Mouse (Mus musculus) heart, embryonic 14.5 days (tissue): Measurements from ENCODE around the gene E2f4. TPM values are rescaled to one million over a fixed set of nuclear protein-coding genes. Genes with fewer than 3 reads are reported as not detected.

Experiments
- ATAC-seq: fragments of 200-750 bp; cut with Nextera tagmentation; 2 replicates; pipeline ENCODE4 v1.8.0; 2017; ENCODE audit warnings: low read depth, moderate TSS enrichment; ENCODE audit not compliant: insufficient number of reproducible peaks, insufficient read depth, low FRiP score
- H3K27ac ChIP-seq, 2 experiments: fragments of 200-500 bp in 1 of 2; fragments of 300-500 bp in 1 of 2; sonication (generic) in 1 of 2; replicated peaks in 1 of 2; 2 replicates each; pipeline ENCODE4 v1.5.1; 2012 to 2014; ENCODE audit warnings: low read depth in 2 of 2, low read length in 2 of 2, control low read depth in 1 of 2, mild to moderate bottlenecking in 1 of 2, mixed read lengths in 1 of 2; ENCODE audit not compliant: control insufficient read depth in 1 of 2, insufficient read depth in 1 of 2
- H3K27me3 ChIP-seq: fragments of 300-500 bp; sonication (generic); 2 replicates; pipeline ENCODE4 v1.6.1; 2014; ENCODE audit warnings: mild to moderate bottlenecking, low read length, control low read depth; ENCODE audit not compliant: control insufficient read depth, insufficient read depth
- H3K36me3 ChIP-seq: fragments of 300-500 bp; sonication (generic); 2 replicates; pipeline ENCODE4 v1.6.1; 2014; ENCODE audit warnings: mild to moderate bottlenecking, control low read depth, low read length, mixed read lengths; ENCODE audit not compliant: control insufficient read depth, insufficient read depth
- H3K4me1 ChIP-seq, 2 experiments: fragments of 200-500 bp in 1 of 2; fragments of 300-500 bp in 1 of 2; sonication (generic) in 1 of 2; 2 replicates each; pipeline ENCODE4 v1.6.1; 2012 to 2014; ENCODE audit warnings: low read length in 2 of 2, control low read depth in 1 of 2, mixed read lengths in 1 of 2; ENCODE audit not compliant: control insufficient read depth in 2 of 2, insufficient read depth in 2 of 2
- H3K4me2 ChIP-seq: fragments of 300-500 bp; sonication (generic); 2 replicates; pipeline ENCODE4 v1.6.1; 2014; ENCODE audit warnings: mild to moderate bottlenecking, low read length
- H3K4me3 ChIP-seq, 2 experiments: fragments of 200-500 bp in 1 of 2; fragments of 300-500 bp in 1 of 2; sonication (generic) in 1 of 2; 2 replicates each; pipeline ENCODE4 v1.5.1; 2012 to 2014; ENCODE audit warnings: low read length in 2 of 2, mild to moderate bottlenecking in 2 of 2, control low read depth in 1 of 2, low read depth in 1 of 2, moderate library complexity in 1 of 2; ENCODE audit not compliant: control insufficient read depth in 1 of 2, insufficient read depth in 1 of 2
- H3K9ac ChIP-seq: fragments of 300-500 bp; sonication (generic); 2 replicates; pipeline ENCODE4 v1.6.1; 2014; ENCODE audit warnings: mild to moderate bottlenecking, low read length
- H3K9me3 ChIP-seq: fragments of 300-500 bp; sonication (generic); 2 replicates; pipeline ENCODE4 v1.6.1; 2016; ENCODE audit warnings: low read length, control low read depth; ENCODE audit not compliant: control insufficient read depth
- WGBS: fragments of 180-500 bp; shearing (Covaris S2); extraction: QIAGEN DNeasy Blood & Tissue Kit; methylation state at CpG from one replicate; pipeline ENCODE4 v1.1.7; 2014; 5-methylcytosine and 5-hydroxymethylcytosine counted together
- polyA plus RNA-seq: library from polyadenylated mRNA; unstranded; fragments of >200 nt; fragmentation: Nextera tagmentation; extraction: Ambion mirVana; gene quantifications from 2 replicates; pipeline ENCODE4 v1.2.1, GENCODE M21; 2014

The E2f4 gene
- polyA plus RNA-seq, 1 experiment from 2014 or later, result 51.3 TPM

- H3K4me1 ChIP-seq, result peaks cover 8 to 30% of the 10 kb centered on the region in 2 experiments; a peak in 3 of 4 replicates
- WGBS, result 2% methylated on average over 54 of the region's 54 CpGs
- peaks cover 41% of the 10 kb centered on the region for H3K27me3 ChIP-seq
- no peak within 1 kb of the TSS for H3K27ac ChIP-seq
- ATAC-seq, result peak; percentile 76
- H3K36me3 ChIP-seq, result no peaks in the 10 kb centered on the region
- H3K9ac ChIP-seq, result peak within 1 kb of the TSS; percentile 80
- H3K9me3 ChIP-seq, result 0 out of 2 replicates have a peak, but pooled peaks cover 3% of the 10 kb centered on the region
- peak within 1 kb of the TSS; percentile 95 for H3K4me2 ChIP-seq
- peak within 1 kb of the TSS; percentile 59 to 76 for H3K4me3 ChIP-seq
Observed at GRCm38 (mm10) chr8:105264024-105264982, 33.2 kb upstream of the E2f4 start, which contains the start of the genes Tradd and Fbxl8. Gene Tradd, minus strand, starts transcription at chr8:105264609. Gene Fbxl8, plus strand, starts transcription at chr8:105264648.

GRCm38 (mm10) chr8:105265128-105265527 is 32.3 kb upstream of the E2f4 start:
- no peak overlapping the region for H3K27ac ChIP-seq
- H3K27me3 ChIP-seq, result peaks cover 46% of the 10 kb centered on the region
- H3K4me2 ChIP-seq, result peak overlapping the region; percentile 95
- H3K4me1 ChIP-seq, result peaks cover 13 to 30% of the 10 kb centered on the region in 2 experiments; a peak in 3 of 4 replicates
- 0 out of 2 replicates have a peak, but pooled peaks cover 3% of the 10 kb centered on the region for H3K9me3 ChIP-seq
- H3K9ac ChIP-seq, result peak overlapping the region; percentile 80
- ATAC-seq, result no peak
- WGBS, result 12% methylated on average over 10 of the region's 10 CpGs
- H3K36me3 ChIP-seq, result no peaks in the 10 kb centered on the region
- H3K4me3 ChIP-seq, result peak overlapping the region; percentile 59 to 76

- no peak for ATAC-seq
- H3K4me3 ChIP-seq, result no peak overlapping the region
- H3K36me3 ChIP-seq, result no peaks in the 10 kb centered on the region
- no peak overlapping the region for H3K4me2 ChIP-seq
- no peaks in the 10 kb centered on the region for H3K9me3 ChIP-seq
- 44% methylated on average over 13 of the region's 13 CpGs for WGBS
- no peak overlapping the region for H3K27ac ChIP-seq
- H3K4me1 ChIP-seq, result peaks cover 13 to 33% of the 10 kb centered on the region in 2 experiments; a peak in 3 of 4 replicates
- H3K27me3 ChIP-seq, result peaks cover 56% of the 10 kb centered on the region
- H3K9ac ChIP-seq, result no peak overlapping the region
Observed at GRCm38 (mm10) chr8:105266775-105267174, 30.7 kb upstream of the E2f4 start.

- Histone ChIP-seq H3K9me3 (no peaks in the 10 kb centered on the region), H3K4me2 (peak overlapping the region; percentile 97), H3K27me3 (peaks cover 73% of the 10 kb centered on the region), H3K4me3 (peak overlapping the region; percentile 44 to 54), H3K27ac (no peak overlapping the region), H3K4me1 (peaks cover 13 to 33% of the 10 kb centered on the region in 2 experiments; a peak in 3 of 4 replicates), H3K9ac (peak overlapping the region; percentile 69), H3K36me3 (no peaks in the 10 kb centered on the region)
- ATAC-seq, result peak; percentile 29
- WGBS, result under 1% methylated on average over 65 of the region's 65 CpGs
Observed at GRCm38 (mm10) chr8:105268342-105269074, 29.0 kb upstream of the E2f4 start.

- Histone ChIP-seq H3K27ac (no peak overlapping the region), H3K4me2 (peak overlapping the region; percentile 97), H3K36me3 (no peaks in the 10 kb centered on the region), H3K9ac (peak overlapping the region; percentile 69), H3K4me1 (peaks cover 13 to 30% of the 10 kb centered on the region in 2 experiments; a peak in 3 of 4 replicates), H3K9me3 (no peaks in the 10 kb centered on the region), H3K27me3 (peaks cover 79% of the 10 kb centered on the region), H3K4me3 (peak overlapping the region; percentile 44 to 54)
- WGBS, result 4% methylated on average over 10 of the region's 10 CpGs
- no peak for ATAC-seq
Observed at GRCm38 (mm10) chr8:105269075-105269458, 28.4 kb upstream of the E2f4 start.

GRCm38 (mm10) chr8:105269461-105269947 is 28.0 kb upstream of the E2f4 start, which contains the start of gene Hsf4:
Gene Hsf4, plus strand, starts transcription at chr8:105269801.
- WGBS, result under 1% methylated on average over 41 of the region's 42 CpGs
- Histone ChIP-seq H3K4me2 (peak within 1 kb of the TSS; percentile 97), H3K4me1 (peaks cover 13 to 30% of the 10 kb centered on the region in 2 experiments; a peak in 3 of 4 replicates), H3K4me3 (peak within 1 kb of the TSS; percentile 44 to 54), H3K27me3 (peaks cover 83% of the 10 kb centered on the region), H3K36me3 (no peaks in the 10 kb centered on the region), H3K9ac (peak within 1 kb of the TSS; percentile 69), H3K27ac (no peak within 1 kb of the TSS), H3K9me3 (no peaks in the 10 kb centered on the region)
- no peak for ATAC-seq
